8 mouse cellular contexts compared by ENCODE assay signal in the genomic region with DNA sequence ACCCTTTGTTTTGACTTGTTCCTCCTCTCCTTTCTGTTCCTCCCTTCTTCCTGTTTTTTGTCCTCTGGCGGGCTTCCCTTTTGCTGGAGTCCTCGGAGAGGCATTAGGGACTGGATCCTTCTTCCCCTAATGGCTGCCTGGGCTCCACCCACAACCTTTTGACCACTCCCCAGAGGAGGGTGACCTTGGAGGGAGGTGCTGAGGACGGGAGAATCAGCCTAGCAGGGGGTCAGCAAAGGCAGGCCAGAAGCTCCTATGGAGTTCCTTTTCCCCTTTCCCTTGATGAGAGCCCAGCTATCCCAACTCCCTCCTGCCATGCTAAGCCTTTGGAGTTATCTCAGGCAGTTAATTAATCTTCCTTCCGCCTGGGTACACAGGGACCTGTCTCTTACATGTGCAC. TPM values are rescaled to one million over a fixed set of nuclear protein-coding genes. Genes with fewer than 3 reads are reported as not detected.
DNase-seq lines count a peak whose midpoint lies in the region; ATAC-seq lines count a peak whose summit lies in the region.

No protein-coding gene starts in this region.

- H3K27ac ChIP-seq in forebrain, embryonic 10.5 days = peak overlapping the region; percentile 96

- intact Hi-C loops in heart, postnatal 25 days (cut with DNase I) = loop anchor here (2.0 to 5.0 kb wide), 3 partner anchors 48 to 126 kb away; a partner anchor contains a TSS

- H3K4me3 ChIP-seq in forebrain, embryonic 10.5 days = peak overlapping the region; percentile 83

- DNase-seq in layer of hippocampus, adult 11-12 months (ENCODE audit: low spot score) = peak; percentile 28
- no peak for DNase-seq in layer of hippocampus, postnatal 36 days
- DNase-seq in brain, adult 2 months (ENCODE audit: low read depth, low spot score) = peak; percentile 80
- DNase-seq in forebrain, embryonic 10.5 days (ENCODE audit: extremely low spot score, low spot score) = peak; percentile 50
- peak; percentile 62 for DNase-seq in heart, postnatal 25 days (ENCODE audit: low spot score)
- peak; percentile 27 to 40 for DNase-seq in layer of hippocampus, postnatal 14 days (ENCODE audit: low spot score in 2 of 2)
- peak; percentile 22 for DNase-seq in splenic B cell, adult 2 months (ENCODE audit: low read depth, low spot score)

- H3K9me3 ChIP-seq in forebrain, embryonic 10.5 days = no peaks in the 10 kb centered on the region

- H3K27me3 ChIP-seq in forebrain, embryonic 10.5 days (ENCODE audit: poor library complexity, severe bottlenecking) = no peaks in the 10 kb centered on the region
- H3K27me3 ChIP-seq in splenic B cell, adult 2 months (ENCODE audit: control insufficient read depth, insufficient read depth, low read length, poor library complexity, severe bottlenecking) = no peaks in the 10 kb centered on the region

- WGBS in forebrain, embryonic 10.5 days = 3% methylated on average over 4 of the region's 4 CpGs

- peaks cover 41% of the 10 kb centered on the region for H3K36me3 ChIP-seq in forebrain, embryonic 10.5 days (replicated peaks)
- no peaks in the 10 kb centered on the region; the same call in 1 of the 2 replicates for H3K36me3 ChIP-seq in splenic B cell, adult 2 months (ENCODE audit: control insufficient read depth, insufficient read depth, low read length, poor library complexity, severe bottlenecking)

- ATAC-seq in megakaryocyte-erythroid progenitor cell, adult 5-6 weeks (replicated peaks; ENCODE audit: low FRiP score, low TSS enrichment, poor library complexity, severe bottlenecking) = 0 out of 2 replicates have a peak, but pooled peaks have one; percentile 34

- H3K4me1 ChIP-seq in forebrain, embryonic 10.5 days = peaks cover 50% of the 10 kb centered on the region

RNA-seq across cellular contexts. Expression of a gene that starts 1.2 kb away (rescaled TPM):
- 10 to 100 TPM; 35.3 to 38.7 TPM for total RNA-seq in layer of hippocampus, postnatal 36 days (2021)
- polyA plus RNA-seq in forebrain, embryonic 10.5 days (2016; fragmentation: Nextera tagmentation; extraction: Ambion mirVana) = 98.9 and 101 TPM in 2 replicates
- 10 to 100 TPM; 16.4 to 20.7 TPM for total RNA-seq in heart, postnatal 25 days (2021)
- 10 to 100 TPM; 38.9 to 44.2 TPM for total RNA-seq in layer of hippocampus, postnatal 14 days (2021)
- 75.8 and 96.3 TPM in 2 replicates for total RNA-seq in megakaryocyte-erythroid progenitor cell, adult 5-6 weeks (2014; fragmentation: Nextera tagmentation)
- total RNA-seq in megakaryocyte-erythroid progenitor cell, adult 5-6 weeks (2017) = 25.6 and 52.4 TPM in 2 replicates

RNA-seq across cellular contexts. Expression of a gene that starts 11.7 kb away (rescaled TPM):
- 1 to 10 TPM; 3.3 to 6.2 TPM for total RNA-seq in layer of hippocampus, postnatal 36 days (2021)
- polyA plus RNA-seq in forebrain, embryonic 10.5 days (2016; fragmentation: Nextera tagmentation; extraction: Ambion mirVana) = 40.4 and 44.2 TPM in 2 replicates
- 1 to 10 TPM; 1.5 to 1.7 TPM for total RNA-seq in heart, postnatal 25 days (2021)
- 1 to 10 TPM; 4.7 to 8.6 TPM for total RNA-seq in layer of hippocampus, postnatal 14 days (2021)
- total RNA-seq in megakaryocyte-erythroid progenitor cell, adult 5-6 weeks (2014; fragmentation: Nextera tagmentation) = 279 and 377 TPM in 2 replicates
- 151 and 283 TPM in 2 replicates for total RNA-seq in megakaryocyte-erythroid progenitor cell, adult 5-6 weeks (2017)

RNA-seq across cellular contexts. Expression of a gene that starts 16.1 kb away (rescaled TPM):
- under 1 TPM; 0.18 to 0.20 TPM for total RNA-seq in layer of hippocampus, postnatal 36 days (2021)
- polyA plus RNA-seq in forebrain, embryonic 10.5 days (2016; fragmentation: Nextera tagmentation; extraction: Ambion mirVana) = 0.11 and 0.20 TPM in 2 replicates
- total RNA-seq in heart, postnatal 25 days (2021) = under 1 TPM; 0.22 to 0.23 TPM
- not detected for total RNA-seq in layer of hippocampus, postnatal 14 days (2021)
- total RNA-seq in megakaryocyte-erythroid progenitor cell, adult 5-6 weeks (2014; fragmentation: Nextera tagmentation) = not detected in 2 replicates
- 0.33 and 1.1 TPM in 2 replicates for total RNA-seq in megakaryocyte-erythroid progenitor cell, adult 5-6 weeks (2017)

RNA-seq across cellular contexts. Expression of a gene that starts 30.0 kb away (rescaled TPM):
- not detected for total RNA-seq in layer of hippocampus, postnatal 36 days (2021)
- polyA plus RNA-seq in forebrain, embryonic 10.5 days (2016; fragmentation: Nextera tagmentation; extraction: Ambion mirVana) = not detected in 2 replicates
- not detected for total RNA-seq in heart, postnatal 25 days (2021)
- total RNA-seq in layer of hippocampus, postnatal 14 days (2021) = not detected
- not detected in 2 replicates for total RNA-seq in megakaryocyte-erythroid progenitor cell, adult 5-6 weeks (2014; fragmentation: Nextera tagmentation)
- total RNA-seq in megakaryocyte-erythroid progenitor cell, adult 5-6 weeks (2017) = not detected in 2 replicates

RNA-seq across cellular contexts. Expression of a gene that starts 41.5 kb away (rescaled TPM):
- total RNA-seq in layer of hippocampus, postnatal 36 days (2021) = under 1 TPM in 1 of 2 experiments, not detected in 1; 0.47 TPM
- polyA plus RNA-seq in forebrain, embryonic 10.5 days (2016; fragmentation: Nextera tagmentation; extraction: Ambion mirVana) = not detected in 2 replicates
- total RNA-seq in heart, postnatal 25 days (2021) = under 1 TPM in 1 of 2 experiments, not detected in 1; 0.26 TPM
- under 1 TPM; 0.21 to 0.38 TPM for total RNA-seq in layer of hippocampus, postnatal 14 days (2021)
- not detected in 2 replicates for total RNA-seq in megakaryocyte-erythroid progenitor cell, adult 5-6 weeks (2014; fragmentation: Nextera tagmentation)
- total RNA-seq in megakaryocyte-erythroid progenitor cell, adult 5-6 weeks (2017) = 0.15 TPM in 1 of 2 replicates, not detected in the other

Comparison
In these comparisons a context has a peak if more than half of its experiments do, and no peak if none do; other contexts are left out.
1. DNase-seq: peak in layer of hippocampus, adult 11-12 months (single experiment), brain, adult 2 months (single experiment), forebrain, embryonic 10.5 days (single experiment), heart, postnatal 25 days (single experiment), layer of hippocampus, postnatal 14 days (2 of 2) and splenic B cell, adult 2 months (single experiment); none in layer of hippocampus, postnatal 36 days (0 of 2).
2. RNA of a gene that starts 11.7 kb away (total RNA-seq): 151 to 377 TPM in megakaryocyte-erythroid progenitor cell, adult 5-6 weeks; 4.7 to 8.6 TPM in layer of hippocampus, postnatal 14 days, 3.3 to 6.2 TPM in layer of hippocampus, postnatal 36 days and 1.5 to 1.7 TPM in heart, postnatal 25 days; every median in the first group is over 10 times any median in the second.